Mouse (Mus musculus): Measurements from ENCODE around the gene Tmcc1.
"Not testable (repeated sequence)": the region's sequence is repeated elsewhere in the genome, so short reads cannot be mapped to it uniquely, and the experiment has no call there.

Gene Tmcc1

GRCm38 (mm10) chr6:116193394-116194393, at the start of gene Tmcc1:
Gene Tmcc1, minus strand, starts transcription at chr6:116193486.
- peak; percentile 97 for DNase-seq (ENCODE audit: low spot score)

- no peak for DNase-seq (ENCODE audit: low spot score)
These were observed 47.1 kb upstream of the Tmcc1 start for GRCm38 (mm10) chr6:116240371-116240770.

- DNase-seq (ENCODE audit: low spot score): no peak
These were observed 44.8 kb upstream of the Tmcc1 start for GRCm38 (mm10) chr6:116238083-116238482.

- DNase-seq (ENCODE audit: low spot score): no peak
These were observed 42.0 kb upstream of the Tmcc1 start for GRCm38 (mm10) chr6:116235336-116235735.

- not testable (repeated sequence) for DNase-seq (ENCODE audit: low spot score)
These were observed 41.5 kb upstream of the Tmcc1 start for GRCm38 (mm10) chr6:116234821-116235220.

GRCm38 (mm10) chr6:116228785-116229525, 35.7 kb upstream of the Tmcc1 start:
- no peak for DNase-seq (ENCODE audit: low spot score)

GRCm38 (mm10) chr6:116227767-116228166, 34.5 kb upstream of the Tmcc1 start:
- DNase-seq (ENCODE audit: low spot score): no peak

GRCm38 (mm10) chr6:116207729-116208534, 14.6 kb upstream of the Tmcc1 start, which contains the start of gene Washc2:
Gene Washc2, plus strand, starts transcription at chr6:116208038.
- DNase-seq (ENCODE audit: low spot score): peak; percentile 84

- no peak for DNase-seq (ENCODE audit: low spot score)
These were observed 6.4 kb upstream of the Tmcc1 start for GRCm38 (mm10) chr6:116199682-116200081.

- DNase-seq (ENCODE audit: low spot score): no peak
These were observed 4.9 kb upstream of the Tmcc1 start for GRCm38 (mm10) chr6:116198173-116198572.

GRCm38 (mm10) chr6:116195811-116196210, 2.5 kb upstream of the Tmcc1 start:
- no peak for DNase-seq (ENCODE audit: low spot score)

GRCm38 (mm10) chr6:116192809-116193311, 426 bp downstream of the Tmcc1 start:
- DNase-seq (ENCODE audit: low spot score): no peak

GRCm38 (mm10) chr6:116189417-116189816, 3.9 kb downstream of the Tmcc1 start:
- DNase-seq (ENCODE audit: low spot score): no peak

GRCm38 (mm10) chr6:116186485-116186884, 6.8 kb downstream of the Tmcc1 start:
- no peak for DNase-seq (ENCODE audit: low spot score)

GRCm38 (mm10) chr6:116183509-116183908, 9.8 kb downstream of the Tmcc1 start:
- no peak for DNase-seq (ENCODE audit: low spot score)

GRCm38 (mm10) chr6:116180731-116181130, 12.6 kb downstream of the Tmcc1 start:
- no peak for DNase-seq (ENCODE audit: low spot score)

- no peak for DNase-seq (ENCODE audit: low spot score)
These were observed 14.9 kb downstream of the Tmcc1 start for GRCm38 (mm10) chr6:116178376-116178775.

- DNase-seq (ENCODE audit: low spot score): not testable (repeated sequence)
These were observed 19.7 kb downstream of the Tmcc1 start for GRCm38 (mm10) chr6:116173511-116174099.

GRCm38 (mm10) chr6:116166383-116166782, 26.9 kb downstream of the Tmcc1 start:
- DNase-seq (ENCODE audit: low spot score): no peak

- no peak for DNase-seq (ENCODE audit: low spot score)
These were observed 38.2 kb downstream of the Tmcc1 start for GRCm38 (mm10) chr6:116154854-116155624.
